Mouse (Mus musculus) neutrophil, adult 83 days (primary cell): ENCODE data around the gene Klk1b24. TPM values are rescaled to one million over a fixed set of nuclear protein-coding genes. Genes with fewer than 3 reads are reported as not detected.

Experiments
- total RNA-seq, 2 experiments: library from RNA; stranded (reverse); gene quantifications; one replicate each; pipeline ENCODE4 v1.2.4; 2023

The Klk1b24 gene
- total RNA-seq: not detected

GRCm38 (mm10) chr7:44187936-44188335 lies at the start of gene Klk1b24:
Klk1b24 (plus strand) TSS chr7:44188236.

GRCm38 (mm10) chr7:44197891-44198290 lies 9.9 kb downstream of the Klk1b24 start, which contains the start of gene Klk1b3:
Klk1b3 (plus strand) TSS chr7:44198191.

GRCm38 (mm10) chr7:44207135-44207534 lies 19.1 kb downstream of the Klk1b24 start, which contains the start of gene Klk1b4:
Klk1b4 (plus strand) TSS chr7:44207435.

GRCm38 (mm10) chr7:44215645-44216044 lies 27.6 kb downstream of the Klk1b24 start, which contains the start of gene Klk1b5:
Klk1b5 (plus strand) TSS chr7:44215945.

GRCm38 (mm10) chr7:44225076-44225475 lies 37.0 kb downstream of the Klk1b24 start, which contains the start of gene Klk1:
Klk1 (plus strand) TSS chr7:44225360.

GRCm38 (mm10) chr7:44235909-44236308 lies 47.9 kb downstream of the Klk1b24 start, which contains the start of gene Gm36864:
Gm36864 (plus strand) TSS chr7:44236177.

Other genes with a start within 250 kb of the Klk1b24 start
- not detected for gene Klk1b8, start 237.6 kb upstream of the Klk1b24 start, total RNA-seq
- gene Klk1b1, start 221.5 kb upstream of the Klk1b24 start, total RNA-seq: not detected
- gene Klk1b9, start 212.2 kb upstream of the Klk1b24 start, total RNA-seq: not detected
- gene Klk1b11, start 192.4 kb upstream of the Klk1b24 start, total RNA-seq: under 1 TPM in 1 of 2 experiments, not detected in 1; 0.66 TPM
- not detected for gene Klk1b26, start 176.1 kb upstream of the Klk1b24 start, total RNA-seq
- not detected for gene Klk1b27, start 135.9 kb upstream of the Klk1b24 start, total RNA-seq
- gene Klk1b21, start 85.9 kb upstream of the Klk1b24 start, total RNA-seq: not detected
- gene Klk1b22, start 75.6 kb upstream of the Klk1b24 start, total RNA-seq: not detected
- not detected for gene Klk1b16, start 51.5 kb upstream of the Klk1b24 start, total RNA-seq
- gene Klk1b3, start 10.0 kb downstream of the Klk1b24 start, total RNA-seq: not detected
- gene Klk1b4, start 19.2 kb downstream of the Klk1b24 start, total RNA-seq: not detected
- not detected for gene Klk1b5, start 27.7 kb downstream of the Klk1b24 start, total RNA-seq
- not detected for gene Klk1, start 37.1 kb downstream of the Klk1b24 start, total RNA-seq
- not detected for gene Gm36864, start 47.9 kb downstream of the Klk1b24 start, total RNA-seq
- gene 1700028J19Rik, start 58.5 kb downstream of the Klk1b24 start, total RNA-seq: under 1 TPM; 0.66 to 0.90 TPM
- 10 to 100 TPM; 24.0 to 31.4 TPM for gene 2410002F23Rik, start 58.5 kb downstream of the Klk1b24 start, total RNA-seq
- not detected for gene Acp4, start 69.1 kb downstream of the Klk1b24 start, total RNA-seq
- not detected for gene Gm15517, start 73.2 kb downstream of the Klk1b24 start, total RNA-seq
- under 1 TPM; 0.61 to 0.93 TPM for gene Clec11a, start 118.7 kb downstream of the Klk1b24 start, total RNA-seq
- under 1 TPM; 0.26 to 0.46 TPM for gene Shank1, start 122.0 kb downstream of the Klk1b24 start, total RNA-seq
- gene Syt3, start 195.9 kb downstream of the Klk1b24 start, total RNA-seq: under 1 TPM in 1 of 2 experiments, not detected in 1; 0.24 TPM
- gene 1700008O03Rik, start 197.6 kb downstream of the Klk1b24 start, total RNA-seq: not detected
- not detected for gene Lrrc4b, start 240.8 kb downstream of the Klk1b24 start, total RNA-seq